Mouse (Mus musculus): ENCODE measurements at regions not wholly inside any gene's neighbourhood (a gene's known extent, or its start where the extent isn't known, plus 50 kb on each side); places are given as distances from the start of the nearest gene placed in this dataset.

- no peak overlapping the region for H3K4me3 ChIP-seq (ENCODE audit: low read depth, low read length)
- no peaks in the 10 kb centered on the region for H3K27me3 ChIP-seq (ENCODE audit: insufficient read depth, low read length)
- no peak overlapping the region for H3K9ac ChIP-seq
- no peaks in the 10 kb centered on the region for H3K9me3 ChIP-seq (ENCODE audit: low read depth, low read length)
- ATAC-seq (ENCODE audit: insufficient read depth) (no peak), DNase-seq (no peak)
- H3K4me1 ChIP-seq (ENCODE audit: insufficient read depth), result no peaks in the 10 kb centered on the region
- H3K4me2 ChIP-seq, result no peak overlapping the region
- no peak for TF ChIP-seq CTCF (IDR thresholded peaks at IDR 0.05; ENCODE audit: low read depth)
- H3K27ac ChIP-seq (ENCODE audit: low read depth), result no peak overlapping the region
- no peaks in the 10 kb centered on the region for H3K36me3 ChIP-seq (ENCODE audit: insufficient read depth)
- WGBS, result 62% methylated on average over 1 of the region's 1 CpGs
Measured at GRCm38 (mm10) chr3:60898720-60899119, 103.9 kb upstream of the P2ry1 start.

GRCm38 (mm10) chr3:60901571-60901970 is 101.0 kb upstream of the P2ry1 start:
- no peaks in the 10 kb centered on the region for H3K9me3 ChIP-seq (ENCODE audit: low read depth, low read length)
- no peaks in the 10 kb centered on the region for H3K27me3 ChIP-seq (ENCODE audit: insufficient read depth, low read length)
- H3K4me2 ChIP-seq, result no peak overlapping the region
- TF ChIP-seq CTCF (IDR thresholded peaks at IDR 0.05; ENCODE audit: low read depth), result no peak
- DNase-seq (no peak), ATAC-seq (ENCODE audit: insufficient read depth) (no peak)
- no peak overlapping the region for H3K9ac ChIP-seq
- H3K4me3 ChIP-seq (ENCODE audit: low read depth, low read length), result no peak overlapping the region
- no peaks in the 10 kb centered on the region for H3K4me1 ChIP-seq (ENCODE audit: insufficient read depth)
- no peaks in the 10 kb centered on the region for H3K36me3 ChIP-seq (ENCODE audit: insufficient read depth)
- no peak overlapping the region for H3K27ac ChIP-seq (ENCODE audit: low read depth)
- 85% methylated on average over 2 of the region's 2 CpGs for WGBS

GRCm38 (mm10) chr3:60916411-60916810 is 86.2 kb upstream of the P2ry1 start:
- Histone ChIP-seq H3K36me3 (ENCODE audit: insufficient read depth) (no peaks in the 10 kb centered on the region), H3K4me1 (ENCODE audit: insufficient read depth) (no peaks in the 10 kb centered on the region), H3K9ac (no peak overlapping the region), H3K27me3 (ENCODE audit: insufficient read depth, low read length) (no peaks in the 10 kb centered on the region), H3K9me3 (ENCODE audit: low read depth, low read length) (no peaks in the 10 kb centered on the region), H3K27ac (ENCODE audit: low read depth) (no peak overlapping the region), H3K4me2 (no peak overlapping the region), H3K4me3 (ENCODE audit: low read depth, low read length) (no peak overlapping the region)
- DNase-seq (no peak), ATAC-seq (ENCODE audit: insufficient read depth) (no peak)
- no peak for TF ChIP-seq CTCF (IDR thresholded peaks at IDR 0.05; ENCODE audit: low read depth)
- 68% methylated on average over 1 of the region's 1 CpGs for WGBS

GRCm38 (mm10) chr3:60917271-60917670 is 85.3 kb upstream of the P2ry1 start:
- H3K36me3 ChIP-seq (ENCODE audit: insufficient read depth), result no peaks in the 10 kb centered on the region
- no peak overlapping the region for H3K4me2 ChIP-seq
- DNase-seq (no peak), ATAC-seq (ENCODE audit: insufficient read depth) (no peak)
- H3K9me3 ChIP-seq (ENCODE audit: low read depth, low read length), result no peaks in the 10 kb centered on the region
- no peaks in the 10 kb centered on the region for H3K27me3 ChIP-seq (ENCODE audit: insufficient read depth, low read length)
- no peak overlapping the region for H3K4me3 ChIP-seq (ENCODE audit: low read depth, low read length)
- 50% methylated on average over 3 of the region's 3 CpGs for WGBS
- no peak overlapping the region for H3K9ac ChIP-seq
- no peaks in the 10 kb centered on the region for H3K4me1 ChIP-seq (ENCODE audit: insufficient read depth)
- no peak overlapping the region for H3K27ac ChIP-seq (ENCODE audit: low read depth)
- no peak for TF ChIP-seq CTCF (IDR thresholded peaks at IDR 0.05; ENCODE audit: low read depth)

GRCm38 (mm10) chr3:60926024-60926547 is 76.5 kb upstream of the P2ry1 start:
- Histone ChIP-seq H3K9ac (no peak overlapping the region), H3K4me3 (ENCODE audit: low read depth, low read length) (no peak overlapping the region), H3K27ac (ENCODE audit: low read depth) (no peak overlapping the region), H3K36me3 (ENCODE audit: insufficient read depth) (no peaks in the 10 kb centered on the region), H3K4me2 (no peak overlapping the region), H3K4me1 (ENCODE audit: insufficient read depth) (no peaks in the 10 kb centered on the region), H3K27me3 (ENCODE audit: insufficient read depth, low read length) (no peaks in the 10 kb centered on the region), H3K9me3 (ENCODE audit: low read depth, low read length) (no peaks in the 10 kb centered on the region)
- 83% methylated on average over 9 of the region's 9 CpGs for WGBS
- DNase-seq (no peak), ATAC-seq (ENCODE audit: insufficient read depth) (no peak)
- TF ChIP-seq CTCF (IDR thresholded peaks at IDR 0.05; ENCODE audit: low read depth), result no peak

GRCm38 (mm10) chr3:60928910-60929309 is 73.7 kb upstream of the P2ry1 start:
- WGBS, result 42% methylated on average over 4 of the region's 4 CpGs
- ATAC-seq (ENCODE audit: insufficient read depth) (no peak), DNase-seq (peak; percentile 0)
- Histone ChIP-seq H3K4me1 (ENCODE audit: insufficient read depth) (no peaks in the 10 kb centered on the region), H3K27ac (ENCODE audit: low read depth) (no peak overlapping the region), H3K9ac (no peak overlapping the region), H3K36me3 (ENCODE audit: insufficient read depth) (no peaks in the 10 kb centered on the region), H3K4me3 (ENCODE audit: low read depth, low read length) (no peak overlapping the region), H3K4me2 (no peak overlapping the region), H3K9me3 (ENCODE audit: low read depth, low read length) (no peaks in the 10 kb centered on the region), H3K27me3 (ENCODE audit: insufficient read depth, low read length) (no peaks in the 10 kb centered on the region)
- TF ChIP-seq CTCF (IDR thresholded peaks at IDR 0.05; ENCODE audit: low read depth), result no peak

- DNase-seq (no peak), ATAC-seq (ENCODE audit: insufficient read depth) (no peak)
- H3K36me3 ChIP-seq (ENCODE audit: insufficient read depth), result no peaks in the 10 kb centered on the region
- no peak overlapping the region for H3K4me2 ChIP-seq
- no peak overlapping the region for H3K4me3 ChIP-seq (ENCODE audit: low read depth, low read length)
- H3K9ac ChIP-seq, result no peak overlapping the region
- H3K27ac ChIP-seq (ENCODE audit: low read depth), result no peak overlapping the region
- no peaks in the 10 kb centered on the region for H3K9me3 ChIP-seq (ENCODE audit: low read depth, low read length)
- 76% methylated on average over 1 of the region's 1 CpGs for WGBS
- no peaks in the 10 kb centered on the region for H3K27me3 ChIP-seq (ENCODE audit: insufficient read depth, low read length)
- no peak for TF ChIP-seq CTCF (IDR thresholded peaks at IDR 0.05; ENCODE audit: low read depth)
- no peaks in the 10 kb centered on the region for H3K4me1 ChIP-seq (ENCODE audit: insufficient read depth)
Measured at GRCm38 (mm10) chr3:60934492-60934891, 68.1 kb upstream of the P2ry1 start.

- ATAC-seq (ENCODE audit: insufficient read depth) (no peak), DNase-seq (no peak)
- Histone ChIP-seq H3K4me1 (ENCODE audit: insufficient read depth) (no peaks in the 10 kb centered on the region), H3K9me3 (ENCODE audit: low read depth, low read length) (no peaks in the 10 kb centered on the region), H3K36me3 (ENCODE audit: insufficient read depth) (no peaks in the 10 kb centered on the region), H3K27ac (ENCODE audit: low read depth) (no peak overlapping the region), H3K4me2 (no peak overlapping the region), H3K4me3 (ENCODE audit: low read depth, low read length) (no peak overlapping the region), H3K27me3 (ENCODE audit: insufficient read depth, low read length) (no peaks in the 10 kb centered on the region), H3K9ac (no peak overlapping the region)
- 79% methylated on average over 2 of the region's 2 CpGs for WGBS
- no peak for TF ChIP-seq CTCF (IDR thresholded peaks at IDR 0.05; ENCODE audit: low read depth)
Measured at GRCm38 (mm10) chr3:60941451-60941850, 61.1 kb upstream of the P2ry1 start.

Data from lung, embryonic 14.5 days (tissue).